8 mouse cellular contexts compared by ENCODE assay signal in genomic region chr2:58566410-58567065, GRCm38 (mm10). TPM values are rescaled to one million over a fixed set of nuclear protein-coding genes. Genes with fewer than 3 reads are reported as not detected.
DNase-seq lines count a peak whose midpoint lies in the region; ATAC-seq lines count a peak whose summit lies in the region.

No protein-coding gene starts in this region.

- H3K4me2 ChIP-seq in intestine, embryonic 14.5 days (ENCODE audit: low read length), result peak overlapping the region; percentile 74

- no peaks in the 10 kb centered on the region for H3K36me3 ChIP-seq in intestine, embryonic 14.5 days (ENCODE audit: control insufficient read depth, insufficient read depth, low read length)

- H3K9ac ChIP-seq in intestine, embryonic 14.5 days (ENCODE audit: low read length), result peak overlapping the region; percentile 87

- no peaks in the 10 kb centered on the region for H3K27me3 ChIP-seq in intestine, embryonic 14.5 days (replicated peaks; ENCODE audit: control insufficient read depth, insufficient read depth, low read length)

- ATAC-seq in activated CD4-positive, CD25-positive, alpha-beta regulatory T cell, adult 4 months, result peak; percentile 26
- peak; percentile 46 for ATAC-seq in common myeloid progenitor, adult 5-6 weeks (replicated peaks; ENCODE audit: low read depth, poor library complexity, severe bottlenecking)
- peak; percentile 72 for ATAC-seq in intestine, embryonic 14.5 days (replicated peaks; ENCODE audit: low FRiP score, low TSS enrichment, low read depth)
- ATAC-seq in megakaryocyte-erythroid progenitor cell, adult 5-6 weeks (replicated peaks; ENCODE audit: low FRiP score, low TSS enrichment, poor library complexity, severe bottlenecking), result peak; percentile 58
- ATAC-seq in erythroid progenitor cell, adult 5-6 weeks (replicated peaks; ENCODE audit: low FRiP score, poor library complexity, severe bottlenecking), result no peak

- no peaks in the 10 kb centered on the region for H3K9me3 ChIP-seq in intestine, embryonic 14.5 days (ENCODE audit: control insufficient read depth, low read length)

- H3K4me1 ChIP-seq in intestine, embryonic 14.5 days (replicated peaks; ENCODE audit: control insufficient read depth, insufficient read depth, low read length), result peaks cover 31% of the 10 kb centered on the region

- intact Hi-C loops in gastrocnemius, postnatal 36 days (cut with DNase I), result loop anchor here (2.0 to 5.0 kb wide), 3 partner anchors 39 to 101 kb away; no protein-coding TSS in a partner anchor
- intact Hi-C loops in left cerebral cortex, postnatal 36 days (cut with DNase I), result loop anchor here (2.0 to 10.0 kb wide), 4 partner anchors 52 to 101 kb away; no protein-coding TSS in a partner anchor

- WGBS in intestine, embryonic 14.5 days, result under 1% methylated on average over 59 of the region's 78 CpGs

- peak; percentile 64 to 66 for DNase-seq in gastrocnemius, postnatal 36 days
- DNase-seq in intestine, embryonic 14.5 days (ENCODE audit: low spot score), result peak; percentile 85
- peak; percentile 55 to 63 for DNase-seq in left cerebral cortex, postnatal 36 days (ENCODE audit: low spot score in 2 of 2)
- DNase-seq in right cerebral cortex, postnatal 4 days, result peak; percentile 66

- peak overlapping the region; percentile 79 for H3K4me3 ChIP-seq in intestine, embryonic 14.5 days (ENCODE audit: low read depth, low read length)

- peak overlapping the region; percentile 92 for H3K27ac ChIP-seq in intestine, embryonic 14.5 days (ENCODE audit: low read depth)

RNA-seq across cellular contexts. Expression of gene Acvr1, which starts 0.4 kb away (rescaled TPM):
- polyA plus RNA-seq in activated CD4-positive, CD25-positive, alpha-beta regulatory T cell, adult 4 months (2017; shearing (Covaris generic)), result under 1 TPM in 1 of 2 experiments, not detected in 1; 0.65 TPM
- 1.5 and 3.0 TPM in 2 replicates for total RNA-seq in common myeloid progenitor, adult 5-6 weeks (2017)
- 10 to 100 TPM; 10.3 to 12.3 TPM for total RNA-seq in gastrocnemius, postnatal 36 days (2021)
- 8.0 and 8.2 TPM in 2 replicates for polyA plus RNA-seq in intestine, embryonic 14.5 days (2014; fragmentation: Nextera tagmentation; extraction: Ambion mirVana)
- total RNA-seq in left cerebral cortex, postnatal 36 days (2021), result 10 to 100 TPM; 31.0 to 31.3 TPM
- 0.25 and 0.92 TPM in 2 replicates for total RNA-seq in megakaryocyte-erythroid progenitor cell, adult 5-6 weeks (2014; fragmentation: Nextera tagmentation)
- total RNA-seq in megakaryocyte-erythroid progenitor cell, adult 5-6 weeks (2017), result 0.42 TPM in 1 of 2 replicates, not detected in the other
- total RNA-seq in erythroid progenitor cell, adult 5-6 weeks (2015; ENCODE audit: low replicate concordance), result 1.1 and 3.4 TPM in 2 replicates
- not detected in 2 replicates for total RNA-seq in erythroid progenitor cell, adult 5-6 weeks (2017; ENCODE audit: low replicate concordance)

RNA-seq across cellular contexts. Expression of gene Upp2, which starts 0.6 kb away (rescaled TPM):
- under 1 TPM in 1 of 2 experiments, not detected in 1; 0.32 TPM for polyA plus RNA-seq in activated CD4-positive, CD25-positive, alpha-beta regulatory T cell, adult 4 months (2017; shearing (Covaris generic))
- 1.6 TPM in 1 of 2 replicates, not detected in the other for total RNA-seq in common myeloid progenitor, adult 5-6 weeks (2017)
- 1 to 10 TPM; 2.4 to 2.5 TPM for total RNA-seq in gastrocnemius, postnatal 36 days (2021)
- polyA plus RNA-seq in intestine, embryonic 14.5 days (2014; fragmentation: Nextera tagmentation; extraction: Ambion mirVana), result 9.0 and 9.1 TPM in 2 replicates
- total RNA-seq in left cerebral cortex, postnatal 36 days (2021), result 10 to 100 TPM; 28.9 to 35.9 TPM
- not detected in 2 replicates for total RNA-seq in megakaryocyte-erythroid progenitor cell, adult 5-6 weeks (2014; fragmentation: Nextera tagmentation)
- total RNA-seq in megakaryocyte-erythroid progenitor cell, adult 5-6 weeks (2017), result not detected in 2 replicates
- total RNA-seq in erythroid progenitor cell, adult 5-6 weeks (2015; ENCODE audit: low replicate concordance), result not detected in 2 replicates
- total RNA-seq in erythroid progenitor cell, adult 5-6 weeks (2017; ENCODE audit: low replicate concordance), result 2.7 TPM in 1 of 2 replicates, not detected in the other

Comparison
In these comparisons a context has a peak if more than half of its experiments do, and no peak if none do; other contexts are left out.
1. RNA of gene Upp2, which starts 0.6 kb away (total RNA-seq): 28.9 to 35.9 TPM in left cerebral cortex, postnatal 36 days; 2.4 to 2.5 TPM in gastrocnemius, postnatal 36 days, 1.6 TPM in common myeloid progenitor, adult 5-6 weeks, not detected in megakaryocyte-erythroid progenitor cell, adult 5-6 weeks and 2.7 TPM in erythroid progenitor cell, adult 5-6 weeks; every median in the first group is over 4 times any median in the second.
2. Peak in every context shown above with its lines, with median percentiles within 50 percentile points of each other: DNase-seq.